Comparison of ENCODE assay signal across 20 mouse cellular contexts in the genomic region with DNA sequence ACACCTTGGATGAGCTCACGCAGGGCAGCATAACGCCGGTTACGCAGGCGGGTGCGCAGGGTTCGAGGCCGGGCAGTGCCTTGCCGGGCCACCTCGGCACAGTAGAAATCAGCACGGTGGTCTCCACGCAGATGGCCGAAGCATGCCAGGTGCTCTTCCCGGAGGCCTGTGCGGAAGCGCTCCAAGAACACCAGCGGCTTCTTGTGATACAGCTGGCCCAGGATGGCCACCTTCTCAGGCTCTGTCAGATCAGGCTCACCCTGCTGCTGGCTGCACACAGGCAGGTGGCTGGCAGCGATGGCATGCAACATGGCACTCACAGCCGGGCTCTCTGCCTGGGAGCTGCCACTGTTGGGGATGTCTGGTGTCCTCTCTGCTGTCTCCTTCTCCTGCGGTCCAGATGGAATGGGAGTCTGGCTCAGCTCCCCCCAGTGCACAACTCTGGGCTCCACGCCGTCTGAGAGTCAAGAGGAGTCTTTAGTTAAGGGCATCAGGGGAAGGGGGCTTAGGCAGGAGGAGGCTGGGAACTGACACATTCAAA. TPM values are rescaled to one million over a fixed set of nuclear protein-coding genes. Genes with fewer than 3 reads are reported as not detected.
DNase-seq lines count a peak whose midpoint lies in the region; TF ChIP-seq lines count a peak whose summit lies in the region.
"Had no signal": no experiment of that assay in that cellular context is flagged by ENCODE, and none has a peak within 500 bp of the region (broad histone marks: within the 10 kb centered on the region; RNA-seq: fewer than 3 reads in every experiment).

No protein-coding gene starts in this region.

- peaks cover 11% of the 10 kb centered on the region for H3K36me3 ChIP-seq in myocyte (ENCODE audit: control insufficient read depth, insufficient read depth)

- no peak overlapping the region for H3K4me2 ChIP-seq in myocyte (ENCODE audit: low read depth)
- H3K4me2 ChIP-seq: embryonic facial prominence, embryonic 12.5 days; forebrain, embryonic 13.5 days; forebrain, embryonic 15.5 days had no signal

- peak overlapping the region; percentile 57; the same call in 1 of the 2 replicates for H3K27ac ChIP-seq in layer of hippocampus, adult 2 months
- H3K27ac ChIP-seq: embryonic facial prominence, embryonic 10.5 days; embryonic facial prominence, embryonic 12.5 days; forebrain, embryonic 13.5 days; forebrain, embryonic 15.5 days had no signal

- H3K79me2 ChIP-seq in myocyte (ENCODE audit: control insufficient read depth, insufficient read depth): peaks cover 21% of the 10 kb centered on the region

- H3ac ChIP-seq in myocyte (ENCODE audit: control insufficient read depth, insufficient read length): no peak overlapping the region

- DNase-seq in layer of hippocampus, adult 2 months (ENCODE audit: low spot score in 2 of 2): no peak
- no peak for DNase-seq in layer of hippocampus, postnatal 25 days (ENCODE audit: extremely low spot score in 1 of 2, low spot score in 1 of 2)
- DNase-seq in layer of hippocampus, postnatal 14 days (ENCODE audit: low spot score in 2 of 2): peak; percentile 62 to 70
- DNase-seq in layer of hippocampus, adult 11-12 months (ENCODE audit: low spot score): no peak
- no peak for DNase-seq in gastrocnemius, adult 8-10 months (ENCODE audit: low spot score in 2 of 2)
- DNase-seq: adrenal gland, adult 8-10 months; adrenal gland, postnatal 14 days; adrenal gland, postnatal 36 days; cerebellum, adult 11-12 months; cerebellum, adult 2 months; cerebellum, adult 9-10 months; cerebellum, postnatal 10 days; cerebellum, postnatal 25 days had no signal

- no peaks in the 10 kb centered on the region for H3K27me3 ChIP-seq in myocyte (ENCODE audit: control insufficient read depth, insufficient read depth, insufficient read length)
- H3K27me3 ChIP-seq: embryonic facial prominence, embryonic 12.5 days; forebrain, embryonic 13.5 days; forebrain, embryonic 15.5 days; Patski had no signal

- TF ChIP-seq CTCF in layer of hippocampus, adult 2 months (conservative IDR thresholded peaks at IDR 0.05): no peak

- TF ChIP-seq POLR2A in myocyte (IDR thresholded peaks at IDR 0.05; ENCODE audit: insufficient read length, low read depth): peak; percentile 25

- no peak overlapping the region for H3K4me3 ChIP-seq in layer of hippocampus, adult 2 months
- H3K4me3 ChIP-seq in myocyte: no peak overlapping the region
- H3K4me3 ChIP-seq: embryonic facial prominence, embryonic 10.5 days; embryonic facial prominence, embryonic 12.5 days; forebrain, embryonic 13.5 days; forebrain, embryonic 15.5 days had no signal

TF ChIP-seq in myocyte, 11 proteins besides CTCF, POLR2A, EP300 and RAD21:
- TF ChIP-seq POLR2AphosphoS2 (IDR thresholded peaks at IDR 0.05; ENCODE audit: insufficient read length, low read depth) (peak; percentile 7), MYOD1 (IDR thresholded peaks at IDR 0.05; ENCODE audit: control insufficient read depth in 1 of 3, insufficient read length in 2 of 3, low read depth in 2 of 3) (no peak)

RNA-seq across cellular contexts. Expression of gene Ccdc97, which starts 3.1 kb away (rescaled TPM):
- 10 to 100 TPM; 62.9 to 67.4 TPM for total RNA-seq in layer of hippocampus, adult 2 months (2021)
- total RNA-seq in layer of hippocampus, postnatal 25 days (2021): 10 to 100 TPM; 54.6 to 58.5 TPM
- total RNA-seq in layer of hippocampus, postnatal 14 days (2021): 10 to 100 TPM; 50.1 to 50.5 TPM
- polyA plus RNA-seq in myocyte (2012; fragmentation: generic; extraction: Trizol): 44.5 TPM
- total RNA-seq in gastrocnemius, adult 8-10 months (2022): 10 to 100 TPM; 42.1 to 47.9 (median 46.9) TPM

RNA-seq across cellular contexts. Expression of gene Tgfb1, which starts 29.0 kb away (rescaled TPM):
- 1 to 10 TPM; 6.9 TPM for total RNA-seq in layer of hippocampus, adult 2 months (2021)
- 1 to 10 TPM; 7.0 to 8.6 TPM for total RNA-seq in layer of hippocampus, postnatal 25 days (2021)
- total RNA-seq in layer of hippocampus, postnatal 14 days (2021): 1 to 10 TPM; 8.1 to 8.9 TPM
- polyA plus RNA-seq in myocyte (2012; fragmentation: generic; extraction: Trizol): 78.2 TPM
- total RNA-seq in gastrocnemius, adult 8-10 months (2022): 1 to 10 TPM; 2.1 to 4.7 (median 3.9) TPM

RNA-seq across cellular contexts. Expression of gene B9d2, which starts 35.2 kb away (rescaled TPM):
- total RNA-seq in layer of hippocampus, adult 2 months (2021): 10 to 100 TPM; 20.2 to 20.6 TPM
- total RNA-seq in layer of hippocampus, postnatal 25 days (2021): 10 to 100 TPM; 25.2 to 25.7 TPM
- 10 to 100 TPM; 21.9 to 25.3 TPM for total RNA-seq in layer of hippocampus, postnatal 14 days (2021)
- 40.7 TPM for polyA plus RNA-seq in myocyte (2012; fragmentation: generic; extraction: Trizol)
- 10 to 100 TPM in 1 of 4 experiments, 1 to 10 TPM in 3; 6.6 to 10.6 (median 6.8) TPM for total RNA-seq in gastrocnemius, adult 8-10 months (2022)

RNA-seq across cellular contexts. Expression of gene Hnrnpul1, which starts 38.8 kb away (rescaled TPM):
- total RNA-seq in layer of hippocampus, adult 2 months (2021): 100 to 1,000 TPM; 110 to 115 TPM
- total RNA-seq in layer of hippocampus, postnatal 25 days (2021): 100 to 1,000 TPM; 103 to 114 TPM
- 100 to 1,000 TPM; 114 to 119 TPM for total RNA-seq in layer of hippocampus, postnatal 14 days (2021)
- 76.2 TPM for polyA plus RNA-seq in myocyte (2012; fragmentation: generic; extraction: Trizol)
- total RNA-seq in gastrocnemius, adult 8-10 months (2022): 10 to 100 TPM; 64.8 to 83.6 (median 73.5) TPM

RNA-seq across cellular contexts. Expression of gene Tmem91, which starts 40.8 kb away (rescaled TPM):
- 10 to 100 TPM in 1 of 2 experiments, 1 to 10 TPM in 1; 8.6 to 11.6 TPM for total RNA-seq in layer of hippocampus, adult 2 months (2021)
- total RNA-seq in layer of hippocampus, postnatal 25 days (2021): 10 to 100 TPM; 12.7 to 16.5 TPM
- 10 to 100 TPM; 16.4 to 29.3 TPM for total RNA-seq in layer of hippocampus, postnatal 14 days (2021)
- 0.40 TPM for polyA plus RNA-seq in myocyte (2012; fragmentation: generic; extraction: Trizol)
- total RNA-seq in gastrocnemius, adult 8-10 months (2022): not detected
- total RNA-seq: adrenal gland, adult 18-20 months; adrenal gland, postnatal 36 days had no signal

Comparison
In these comparisons a context has a peak if more than half of its experiments do, and no peak if none do; other contexts are left out.
1. DNase-seq: peak in layer of hippocampus, postnatal 14 days (2 of 2); none in layer of hippocampus, adult 2 months (0 of 2), layer of hippocampus, postnatal 25 days (0 of 2), layer of hippocampus, adult 11-12 months (single experiment) and gastrocnemius, adult 8-10 months (0 of 2).